In genomic region chr9:30194866-30195265, GRCm38 (mm10) we compare ENCODE assay signal across 26 mouse cellular contexts.
"Had no signal": no experiment of that assay in that cellular context is flagged by ENCODE, and none has a peak within 500 bp of the region (broad histone marks: within the 10 kb centered on the region; RNA-seq: fewer than 3 reads in every experiment).

No protein-coding gene starts in this region.

- H3K4me2 ChIP-seq: heart, embryonic 11.5 days; hindbrain, embryonic 12.5 days; hindbrain, embryonic 14.5 days; intestine, embryonic 15.5 days; kidney, embryonic 15.5 days; limb, embryonic 12.5 days; liver, embryonic 11.5 days; liver, embryonic 13.5 days; liver, embryonic 15.5 days had no signal

- H3K4me1 ChIP-seq: hindbrain, embryonic 10.5 days; hindbrain, embryonic 12.5 days; intestine, embryonic 15.5 days; kidney, embryonic 15.5 days; limb, embryonic 10.5 days; limb, embryonic 12.5 days; liver, embryonic 13.5 days; liver, embryonic 15.5 days had no signal

- H3K36me3 ChIP-seq: hindbrain, embryonic 10.5 days; hindbrain, embryonic 12.5 days; intestine, embryonic 15.5 days; kidney, embryonic 15.5 days; limb, embryonic 10.5 days; limb, embryonic 12.5 days; liver, embryonic 13.5 days; liver, embryonic 15.5 days had no signal

- H3K27me3 ChIP-seq: hindbrain, embryonic 12.5 days; intestine, embryonic 15.5 days; kidney, embryonic 15.5 days; liver, embryonic 13.5 days; liver, embryonic 15.5 days had no signal

- DNase-seq: gastrocnemius, adult 2 months; gastrocnemius, postnatal 10 days; gastrocnemius, postnatal 25 days; heart, adult 2 months; heart, postnatal 10 days; heart, postnatal 4 days; kidney, adult 8-10 months; kidney, postnatal 25 days; kidney, postnatal 4 days; liver; liver, embryonic 13.5 days had no signal

- ATAC-seq: hindbrain, embryonic 16.5 days; inflammation-experienced regulatory T-cells, adult 6 months; intestine, embryonic 15.5 days; intestine, postnatal 0 days had no signal

- H3K9ac ChIP-seq: hindbrain, embryonic 12.5 days; hindbrain, embryonic 14.5 days; intestine, embryonic 15.5 days; kidney, embryonic 15.5 days; limb, embryonic 12.5 days; liver, embryonic 13.5 days; liver, embryonic 15.5 days had no signal

- H3K9me3 ChIP-seq: hindbrain, embryonic 10.5 days; hindbrain, embryonic 12.5 days; intestine, embryonic 15.5 days; kidney, embryonic 15.5 days; limb, embryonic 10.5 days; limb, embryonic 12.5 days; liver, embryonic 13.5 days; liver, embryonic 15.5 days had no signal

- H3K4me3 ChIP-seq: gastrocnemius, adult 2 months; heart, adult 2 months; hindbrain, embryonic 10.5 days; hindbrain, embryonic 12.5 days; intestine, embryonic 15.5 days; kidney, embryonic 15.5 days; layer of hippocampus, adult 2 months; left cerebral cortex, adult 2 months; limb, embryonic 10.5 days; limb, embryonic 12.5 days; liver, embryonic 13.5 days; liver, embryonic 15.5 days had no signal

- H3K27ac ChIP-seq: gastrocnemius, adult 2 months; heart, adult 2 months; hindbrain, embryonic 10.5 days; hindbrain, embryonic 12.5 days; hindbrain, embryonic 14.5 days; intestine, embryonic 15.5 days; kidney, embryonic 15.5 days; layer of hippocampus, adult 2 months; left cerebral cortex, adult 2 months; limb, embryonic 10.5 days; limb, embryonic 12.5 days; liver, embryonic 13.5 days; liver, embryonic 15.5 days had no signal
